Mouse (Mus musculus) forebrain, embryonic 10.5 days (tissue): ENCODE measurements around the gene Vwf. TPM values are rescaled to one million over a fixed set of nuclear protein-coding genes. Genes with fewer than 3 reads are reported as not detected.

Experiments
- DNase-seq: peaks from one replicate; pipeline ENCODE4 v3.0.0-alpha.2; 2017; ENCODE audit warnings: low spot score; ENCODE audit errors: extremely low spot score
- H3K27ac ChIP-seq: fragments of 300-500 bp; sonication (generic); 2 replicates; pipeline ENCODE4 v1.5.1; 2016; ENCODE audit warnings: mild to moderate bottlenecking
- H3K27me3 ChIP-seq: fragments of 300-500 bp; sonication (generic); 2 replicates; pipeline ENCODE4 v1.6.1; 2016; ENCODE audit warnings: mild to moderate bottlenecking; ENCODE audit not compliant: poor library complexity, severe bottlenecking
- H3K36me3 ChIP-seq: fragments of 300-500 bp; sonication (generic); replicated peaks from 2 replicates; pipeline ENCODE4 v1.6.1; 2016; ENCODE audit warnings: mild to moderate bottlenecking, moderate library complexity
- H3K4me1 ChIP-seq: fragments of 300-500 bp; sonication (generic); 2 replicates; pipeline ENCODE4 v1.6.1; 2016
- H3K4me3 ChIP-seq: fragments of 300-500 bp; sonication (generic); 2 replicates; pipeline ENCODE4 v1.5.1; 2016; ENCODE audit warnings: mild to moderate bottlenecking, moderate library complexity
- H3K9me3 ChIP-seq: fragments of 300-500 bp; sonication (generic); 2 replicates; pipeline ENCODE4 v1.6.1; 2016; ENCODE audit warnings: mild to moderate bottlenecking, moderate library complexity
- WGBS: fragments of 180-500 bp; shearing (Covaris S2); methylation state at CpG from one replicate; pipeline ENCODE4 v1.1.7; 2016; 5-methylcytosine and 5-hydroxymethylcytosine counted together
- polyA plus RNA-seq: library from polyadenylated mRNA; unstranded; fragments of >200 nt; fragmentation: Nextera tagmentation; extraction: Ambion mirVana; gene quantifications from 2 replicates; pipeline ENCODE4 v1.2.1, GENCODE M21; 2016

The Vwf gene
- polyA plus RNA-seq, 1 experiment from 2014 or later, result 5.9 TPM

DNA sequence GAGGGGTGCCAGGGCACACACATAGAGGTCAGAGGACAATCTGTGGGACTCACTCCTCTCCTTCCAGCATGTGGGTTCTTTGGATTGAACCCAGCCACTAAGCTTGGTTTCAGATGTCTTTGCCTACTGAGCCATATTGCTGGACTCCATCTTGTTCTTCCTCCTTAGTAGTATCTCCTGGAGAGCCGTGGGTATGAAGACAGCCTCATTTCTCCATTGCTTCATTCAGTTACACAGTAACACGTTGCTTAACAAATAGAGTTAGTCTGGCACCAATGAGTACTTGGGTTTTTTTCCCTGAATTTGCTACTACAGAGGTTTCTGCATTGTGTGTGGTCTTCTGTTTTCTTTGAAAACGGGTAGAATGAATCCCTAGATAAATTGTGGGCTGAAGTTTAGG, 20.5 kb upstream of the Vwf start:
- 73% methylated on average over 3 of the region's 3 CpGs for WGBS
- H3K4me3 ChIP-seq, result no peak overlapping the region
- H3K9me3 ChIP-seq, result no peaks in the 10 kb centered on the region
- H3K27me3 ChIP-seq, result no peaks in the 10 kb centered on the region
- no peak for DNase-seq
- no peaks in the 10 kb centered on the region for H3K4me1 ChIP-seq
- no peak overlapping the region for H3K27ac ChIP-seq
- no peaks in the 10 kb centered on the region for H3K36me3 ChIP-seq

GRCm38 (mm10) chr6:125528614-125529200, 17.9 kb upstream of the Vwf start:
- no peaks in the 10 kb centered on the region for H3K4me1 ChIP-seq
- no peak for DNase-seq
- no peaks in the 10 kb centered on the region for H3K36me3 ChIP-seq
- no peaks in the 10 kb centered on the region for H3K27me3 ChIP-seq
- no peaks in the 10 kb centered on the region for H3K9me3 ChIP-seq
- no peak overlapping the region for H3K4me3 ChIP-seq
- no peak overlapping the region for H3K27ac ChIP-seq
- 91% methylated on average over 9 of the region's 9 CpGs for WGBS

DNA sequence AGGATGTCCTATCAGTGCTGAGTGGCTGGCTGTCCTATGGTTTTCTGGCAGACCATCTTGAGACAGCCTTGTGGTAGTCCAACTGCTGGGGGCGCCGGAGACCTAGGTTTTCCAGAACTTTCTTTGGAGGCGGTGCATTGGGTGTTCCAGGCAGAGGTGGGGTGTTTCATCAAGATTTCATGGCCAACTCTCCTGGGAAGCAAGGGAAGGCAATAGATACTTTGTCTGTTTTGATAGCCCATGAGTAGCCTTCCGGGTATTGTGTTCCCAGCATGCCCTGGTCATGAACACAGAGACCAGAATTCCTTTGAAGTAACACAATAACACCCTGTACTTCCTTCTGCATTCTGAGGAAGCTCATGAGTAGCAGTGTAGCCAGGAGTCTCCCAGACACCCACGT, 17.1 kb upstream of the Vwf start:
- Histone ChIP-seq H3K27ac (no peak overlapping the region), H3K4me1 (no peaks in the 10 kb centered on the region), H3K4me3 (no peak overlapping the region), H3K36me3 (no peaks in the 10 kb centered on the region), H3K9me3 (no peaks in the 10 kb centered on the region), H3K27me3 (no peaks in the 10 kb centered on the region)
- no peak for DNase-seq
- 93% methylated on average over 5 of the region's 5 CpGs for WGBS

- WGBS, result 86% methylated on average over 11 of the region's 11 CpGs
- no peaks in the 10 kb centered on the region for H3K4me1 ChIP-seq
- no peaks in the 10 kb centered on the region for H3K27me3 ChIP-seq
- no peak for DNase-seq
- no peak overlapping the region for H3K27ac ChIP-seq
- no peak overlapping the region for H3K4me3 ChIP-seq
- H3K9me3 ChIP-seq, result no peaks in the 10 kb centered on the region
- H3K36me3 ChIP-seq, result no peaks in the 10 kb centered on the region
Measured at GRCm38 (mm10) chr6:125533104-125533650, 13.4 kb upstream of the Vwf start.

DNA sequence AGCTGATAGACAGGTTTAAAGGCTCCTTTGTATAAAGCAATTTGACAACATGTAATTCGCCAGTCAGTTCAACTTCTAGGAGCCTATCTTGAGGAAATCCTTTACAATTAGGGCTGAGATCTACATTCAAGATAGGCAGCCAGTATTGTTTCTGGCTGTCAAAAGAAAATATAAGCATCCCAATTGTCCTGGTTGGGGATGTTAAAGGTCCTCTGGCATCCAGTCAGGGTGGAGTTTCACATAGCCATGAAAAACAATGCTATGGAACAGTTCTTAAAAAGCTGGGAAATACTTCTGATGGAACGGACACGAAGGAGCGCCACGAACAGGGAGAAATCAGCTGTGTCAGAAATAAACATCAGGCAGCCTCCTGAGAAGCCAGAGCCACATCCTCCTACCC, 11.6 kb upstream of the Vwf start:
- Histone ChIP-seq H3K36me3 (no peaks in the 10 kb centered on the region), H3K4me1 (no peaks in the 10 kb centered on the region), H3K4me3 (no peak overlapping the region), H3K27ac (no peak overlapping the region), H3K9me3 (no peaks in the 10 kb centered on the region), H3K27me3 (no peaks in the 10 kb centered on the region)
- DNase-seq, result no peak
- WGBS, result 85% methylated on average over 5 of the region's 5 CpGs

DNA sequence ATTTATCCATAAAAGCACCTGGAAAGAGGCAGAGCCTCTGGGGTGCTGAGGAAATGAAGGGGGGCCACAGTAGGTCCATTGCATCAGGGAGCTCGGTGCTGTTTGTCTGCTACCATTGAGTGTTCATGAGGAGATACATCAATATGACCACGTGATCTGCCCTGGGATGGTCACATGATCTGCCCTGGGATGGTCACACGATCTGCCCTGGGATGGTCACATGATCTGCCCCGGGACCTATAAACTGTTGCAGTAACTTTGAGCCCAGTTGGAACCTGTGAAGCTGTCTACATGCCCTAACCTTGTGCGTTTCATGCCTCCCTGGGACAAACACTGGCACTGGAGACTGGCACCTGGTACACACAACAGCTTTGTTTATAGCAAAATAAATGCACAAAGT, 8.1 kb upstream of the Vwf start:
- H3K27me3 ChIP-seq, result no peaks in the 10 kb centered on the region
- no peaks in the 10 kb centered on the region for H3K36me3 ChIP-seq
- H3K27ac ChIP-seq, result no peak overlapping the region
- no peak overlapping the region for H3K4me3 ChIP-seq
- no peaks in the 10 kb centered on the region for H3K9me3 ChIP-seq
- H3K4me1 ChIP-seq, result no peaks in the 10 kb centered on the region
- WGBS, result 86% methylated on average over 5 of the region's 5 CpGs
- DNase-seq, result no peak

- H3K4me3 ChIP-seq, result no peak overlapping the region
- no peaks in the 10 kb centered on the region for H3K9me3 ChIP-seq
- H3K27ac ChIP-seq, result no peak overlapping the region
- no peak for DNase-seq
- no peaks in the 10 kb centered on the region for H3K27me3 ChIP-seq
- H3K36me3 ChIP-seq, result no peaks in the 10 kb centered on the region
- no peaks in the 10 kb centered on the region for H3K4me1 ChIP-seq
- WGBS, result 87% methylated on average over 8 of the region's 8 CpGs
Measured at GRCm38 (mm10) chr6:125539423-125539822, 7.2 kb upstream of the Vwf start.

DNA sequence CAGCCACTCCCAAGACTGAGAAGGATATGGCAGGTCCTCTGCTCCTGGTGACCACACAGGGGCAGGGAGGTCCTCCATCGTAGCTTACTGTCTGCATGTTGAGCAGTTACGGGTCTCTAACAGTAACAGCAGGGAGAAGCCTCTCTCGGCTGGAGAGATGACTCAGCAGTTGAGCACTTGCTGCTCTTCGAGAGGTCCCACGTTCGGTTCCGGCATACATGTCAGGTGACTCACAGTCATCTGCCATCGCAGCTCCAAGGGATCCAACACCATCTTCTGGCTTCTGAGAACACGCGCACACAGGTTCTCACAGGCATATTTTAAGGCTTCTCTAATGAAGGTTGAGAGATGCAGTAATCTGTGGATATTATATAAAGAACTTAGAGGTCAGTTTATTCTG, 6.4 kb upstream of the Vwf start:
- Histone ChIP-seq H3K9me3 (no peaks in the 10 kb centered on the region), H3K27me3 (no peaks in the 10 kb centered on the region), H3K4me3 (no peak overlapping the region), H3K4me1 (no peaks in the 10 kb centered on the region), H3K36me3 (no peaks in the 10 kb centered on the region), H3K27ac (no peak overlapping the region)
- 89% methylated on average over 10 of the region's 10 CpGs for WGBS
- no peak for DNase-seq

GRCm38 (mm10) chr6:125540826-125541225, 5.7 kb upstream of the Vwf start:
- no peaks in the 10 kb centered on the region for H3K9me3 ChIP-seq
- no peaks in the 10 kb centered on the region for H3K36me3 ChIP-seq
- WGBS, result 92% methylated on average over 6 of the region's 6 CpGs
- H3K4me3 ChIP-seq, result no peak overlapping the region
- DNase-seq, result no peak
- no peak overlapping the region for H3K27ac ChIP-seq
- H3K4me1 ChIP-seq, result no peaks in the 10 kb centered on the region
- no peaks in the 10 kb centered on the region for H3K27me3 ChIP-seq

GRCm38 (mm10) chr6:125541296-125541695, 5.3 kb upstream of the Vwf start:
- no peaks in the 10 kb centered on the region for H3K9me3 ChIP-seq
- no peak overlapping the region for H3K27ac ChIP-seq
- no peak overlapping the region for H3K4me3 ChIP-seq
- no peaks in the 10 kb centered on the region for H3K27me3 ChIP-seq
- H3K36me3 ChIP-seq, result no peaks in the 10 kb centered on the region
- no peaks in the 10 kb centered on the region for H3K4me1 ChIP-seq
- 87% methylated on average over 6 of the region's 6 CpGs for WGBS
- DNase-seq, result no peak

- Histone ChIP-seq H3K9me3 (no peaks in the 10 kb centered on the region), H3K27ac (no peak overlapping the region), H3K4me3 (no peak overlapping the region), H3K27me3 (no peaks in the 10 kb centered on the region), H3K4me1 (peaks cover 6% of the 10 kb centered on the region; the same call in 1 of the 2 replicates), H3K36me3 (no peaks in the 10 kb centered on the region)
- DNase-seq, result no peak
- 83% methylated on average over 10 of the region's 10 CpGs for WGBS
Measured at GRCm38 (mm10) chr6:125548406-125548805, 1.8 kb downstream of the Vwf start.

- Histone ChIP-seq H3K4me1 (peaks cover 6% of the 10 kb centered on the region; the same call in 1 of the 2 replicates), H3K27me3 (no peaks in the 10 kb centered on the region), H3K4me3 (no peak overlapping the region), H3K27ac (no peak overlapping the region), H3K36me3 (no peaks in the 10 kb centered on the region), H3K9me3 (no peaks in the 10 kb centered on the region)
- WGBS, result 87% methylated on average over 5 of the region's 5 CpGs
- no peak for DNase-seq
Measured at GRCm38 (mm10) chr6:125550172-125550571, 3.6 kb downstream of the Vwf start.

DNA sequence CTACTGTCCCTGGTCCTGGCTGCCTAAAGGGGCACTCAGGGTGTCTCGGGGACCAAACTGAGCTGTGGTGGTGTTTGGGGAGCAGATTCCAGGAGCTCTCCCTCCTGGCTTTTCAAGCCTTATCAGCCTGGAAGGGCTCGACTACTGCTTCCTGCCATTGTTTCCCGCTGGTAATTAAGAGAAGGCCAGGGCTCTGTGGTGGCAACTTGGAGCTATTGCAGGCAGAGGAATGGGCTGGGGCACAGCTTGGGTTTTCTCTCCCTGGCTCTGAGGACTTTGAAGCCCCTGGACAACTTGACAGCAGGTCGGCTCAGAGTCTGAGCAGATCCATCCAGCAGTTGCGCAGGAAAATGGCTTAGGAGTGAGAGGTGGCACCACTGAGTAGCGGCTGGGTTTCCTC, 6.2 kb downstream of the Vwf start:
- no peak overlapping the region for H3K4me3 ChIP-seq
- H3K9me3 ChIP-seq, result no peaks in the 10 kb centered on the region
- H3K27me3 ChIP-seq, result no peaks in the 10 kb centered on the region
- 77% methylated on average over 6 of the region's 6 CpGs for WGBS
- H3K27ac ChIP-seq, result no peak overlapping the region
- no peak for DNase-seq
- H3K4me1 ChIP-seq, result peaks cover 6% of the 10 kb centered on the region; the same call in 1 of the 2 replicates
- H3K36me3 ChIP-seq, result no peaks in the 10 kb centered on the region

GRCm38 (mm10) chr6:125553551-125553950, 7.0 kb downstream of the Vwf start:
- H3K4me1 ChIP-seq, result peaks cover 6% of the 10 kb centered on the region; the same call in 1 of the 2 replicates
- H3K27me3 ChIP-seq, result no peaks in the 10 kb centered on the region
- WGBS, result 84% methylated on average over 4 of the region's 4 CpGs
- H3K4me3 ChIP-seq, result no peak overlapping the region
- H3K27ac ChIP-seq, result no peak overlapping the region
- H3K9me3 ChIP-seq, result no peaks in the 10 kb centered on the region
- no peaks in the 10 kb centered on the region for H3K36me3 ChIP-seq
- DNase-seq, result no peak
